Mouse (Mus musculus): ENCODE measurements at regions not wholly inside any gene's neighbourhood (a gene's known extent, or its start where the extent isn't known, plus 50 kb on each side); places are given as distances from the start of the nearest gene placed in this dataset.

- Histone ChIP-seq H3K36me3 (ENCODE audit: control insufficient read depth, insufficient read depth, low read length) (no peaks in the 10 kb centered on the region), H3K27me3 (ENCODE audit: control insufficient read depth, insufficient read depth, low read length) (no peaks in the 10 kb centered on the region), H3K4me2 (ENCODE audit: low read depth, low read length, severe bottlenecking) (no peak overlapping the region), H3K9me3 (ENCODE audit: control insufficient read depth, low read length) (no peaks in the 10 kb centered on the region), H3K4me1 (replicated peaks; ENCODE audit: control insufficient read depth, insufficient read depth, low read length) (no peaks in the 10 kb centered on the region), H3K27ac (ENCODE audit: low read depth, low read length) (no peak overlapping the region), H3K9ac (ENCODE audit: low read length) (no peak overlapping the region), H3K4me3 (ENCODE audit: low read depth, low read length) (no peak overlapping the region)
- 92% methylated on average over 3 of the region's 3 CpGs for WGBS
- no peak for ATAC-seq (replicated peaks; ENCODE audit: low FRiP score)
- DNase-seq (ENCODE audit: low spot score): no peak
These were observed 139.8 kb upstream of the Rnd3 start for GRCm38 (mm10) chr2:51288678-51289077.

GRCm38 (mm10) chr2:51285632-51286031 lies 136.7 kb upstream of the Rnd3 start:
- Histone ChIP-seq H3K9me3 (ENCODE audit: control insufficient read depth, low read length) (no peaks in the 10 kb centered on the region), H3K27ac (ENCODE audit: low read depth, low read length) (no peak overlapping the region), H3K36me3 (ENCODE audit: control insufficient read depth, insufficient read depth, low read length) (no peaks in the 10 kb centered on the region), H3K9ac (ENCODE audit: low read length) (no peak overlapping the region), H3K4me3 (ENCODE audit: low read depth, low read length) (no peak overlapping the region), H3K27me3 (ENCODE audit: control insufficient read depth, insufficient read depth, low read length) (no peaks in the 10 kb centered on the region), H3K4me1 (replicated peaks; ENCODE audit: control insufficient read depth, insufficient read depth, low read length) (no peaks in the 10 kb centered on the region), H3K4me2 (ENCODE audit: low read depth, low read length, severe bottlenecking) (no peak overlapping the region)
- WGBS: 76% methylated on average over 1 of the region's 1 CpGs
- DNase-seq (ENCODE audit: low spot score) (no peak), ATAC-seq (replicated peaks; ENCODE audit: low FRiP score) (no peak)

- H3K9ac ChIP-seq (ENCODE audit: low read length): no peak overlapping the region
- DNase-seq (ENCODE audit: low spot score): no peak
- H3K4me2 ChIP-seq (ENCODE audit: low read depth, low read length, severe bottlenecking): no peak overlapping the region
- no peak overlapping the region for H3K4me3 ChIP-seq (ENCODE audit: low read depth, low read length)
- 58% methylated on average over 4 of the region's 4 CpGs for WGBS
- H3K4me1 ChIP-seq (replicated peaks; ENCODE audit: control insufficient read depth, insufficient read depth, low read length): no peaks in the 10 kb centered on the region
- no peaks in the 10 kb centered on the region for H3K36me3 ChIP-seq (ENCODE audit: control insufficient read depth, insufficient read depth, low read length)
- no peaks in the 10 kb centered on the region for H3K9me3 ChIP-seq (ENCODE audit: control insufficient read depth, low read length)
- H3K27ac ChIP-seq (ENCODE audit: low read depth, low read length): no peak overlapping the region
- no peaks in the 10 kb centered on the region for H3K27me3 ChIP-seq (ENCODE audit: control insufficient read depth, insufficient read depth, low read length)
- peak; percentile 55; the same call in 1 of the 2 replicates for ATAC-seq (replicated peaks; ENCODE audit: low FRiP score)
These were observed 135.9 kb upstream of the Rnd3 start for GRCm38 (mm10) chr2:51284781-51285225.

GRCm38 (mm10) chr2:51279396-51280045 lies 130.6 kb upstream of the Rnd3 start:
- H3K27me3 ChIP-seq (ENCODE audit: control insufficient read depth, insufficient read depth, low read length): no peaks in the 10 kb centered on the region
- no peak overlapping the region for H3K9ac ChIP-seq (ENCODE audit: low read length)
- ATAC-seq (replicated peaks; ENCODE audit: low FRiP score) (no peak), DNase-seq (ENCODE audit: low spot score) (no peak)
- H3K9me3 ChIP-seq (ENCODE audit: control insufficient read depth, low read length): no peaks in the 10 kb centered on the region
- H3K4me3 ChIP-seq (ENCODE audit: low read depth, low read length): no peak overlapping the region
- H3K36me3 ChIP-seq (ENCODE audit: control insufficient read depth, insufficient read depth, low read length): no peaks in the 10 kb centered on the region
- no peak overlapping the region for H3K27ac ChIP-seq (ENCODE audit: low read depth, low read length)
- WGBS: 83% methylated on average over 5 of the region's 5 CpGs
- no peak overlapping the region for H3K4me2 ChIP-seq (ENCODE audit: low read depth, low read length, severe bottlenecking)
- no peaks in the 10 kb centered on the region for H3K4me1 ChIP-seq (replicated peaks; ENCODE audit: control insufficient read depth, insufficient read depth, low read length)

GRCm38 (mm10) chr2:51278824-51279223 lies 129.9 kb upstream of the Rnd3 start:
- Histone ChIP-seq H3K27me3 (ENCODE audit: control insufficient read depth, insufficient read depth, low read length) (no peaks in the 10 kb centered on the region), H3K9ac (ENCODE audit: low read length) (no peak overlapping the region), H3K4me2 (ENCODE audit: low read depth, low read length, severe bottlenecking) (no peak overlapping the region), H3K9me3 (ENCODE audit: control insufficient read depth, low read length) (no peaks in the 10 kb centered on the region), H3K4me1 (replicated peaks; ENCODE audit: control insufficient read depth, insufficient read depth, low read length) (no peaks in the 10 kb centered on the region), H3K4me3 (ENCODE audit: low read depth, low read length) (no peak overlapping the region), H3K36me3 (ENCODE audit: control insufficient read depth, insufficient read depth, low read length) (no peaks in the 10 kb centered on the region), H3K27ac (ENCODE audit: low read depth, low read length) (no peak overlapping the region)
- WGBS: 87% methylated on average over 1 of the region's 1 CpGs
- ATAC-seq (replicated peaks; ENCODE audit: low FRiP score): no peak
- no peak for DNase-seq (ENCODE audit: low spot score)

GRCm38 (mm10) chr2:51278356-51278755 lies 129.4 kb upstream of the Rnd3 start:
- Histone ChIP-seq H3K4me3 (ENCODE audit: low read depth, low read length) (no peak overlapping the region), H3K36me3 (ENCODE audit: control insufficient read depth, insufficient read depth, low read length) (no peaks in the 10 kb centered on the region), H3K27ac (ENCODE audit: low read depth, low read length) (no peak overlapping the region), H3K9me3 (ENCODE audit: control insufficient read depth, low read length) (no peaks in the 10 kb centered on the region), H3K27me3 (ENCODE audit: control insufficient read depth, insufficient read depth, low read length) (no peaks in the 10 kb centered on the region), H3K4me1 (replicated peaks; ENCODE audit: control insufficient read depth, insufficient read depth, low read length) (no peaks in the 10 kb centered on the region), H3K4me2 (ENCODE audit: low read depth, low read length, severe bottlenecking) (no peak overlapping the region), H3K9ac (ENCODE audit: low read length) (no peak overlapping the region)
- no peak for ATAC-seq (replicated peaks; ENCODE audit: low FRiP score)
- WGBS: 89% methylated on average over 4 of the region's 4 CpGs
- no peak for DNase-seq (ENCODE audit: low spot score)

GRCm38 (mm10) chr2:51276591-51276990 lies 127.7 kb upstream of the Rnd3 start:
- Histone ChIP-seq H3K9ac (ENCODE audit: low read length) (no peak overlapping the region), H3K27me3 (ENCODE audit: control insufficient read depth, insufficient read depth, low read length) (no peaks in the 10 kb centered on the region), H3K4me3 (ENCODE audit: low read depth, low read length) (no peak overlapping the region), H3K27ac (ENCODE audit: low read depth, low read length) (no peak overlapping the region), H3K4me2 (ENCODE audit: low read depth, low read length, severe bottlenecking) (no peak overlapping the region), H3K4me1 (replicated peaks; ENCODE audit: control insufficient read depth, insufficient read depth, low read length) (no peaks in the 10 kb centered on the region), H3K9me3 (ENCODE audit: control insufficient read depth, low read length) (no peaks in the 10 kb centered on the region), H3K36me3 (ENCODE audit: control insufficient read depth, insufficient read depth, low read length) (no peaks in the 10 kb centered on the region)
- no peak for ATAC-seq (replicated peaks; ENCODE audit: low FRiP score)
- no peak for DNase-seq (ENCODE audit: low spot score)
- 89% methylated on average over 2 of the region's 2 CpGs for WGBS

GRCm38 (mm10) chr2:51273300-51273699 lies 124.4 kb upstream of the Rnd3 start:
- no peak overlapping the region for H3K4me2 ChIP-seq (ENCODE audit: low read depth, low read length, severe bottlenecking)
- no peak overlapping the region for H3K9ac ChIP-seq (ENCODE audit: low read length)
- DNase-seq (ENCODE audit: low spot score): no peak
- no peaks in the 10 kb centered on the region for H3K9me3 ChIP-seq (ENCODE audit: control insufficient read depth, low read length)
- no peaks in the 10 kb centered on the region for H3K4me1 ChIP-seq (replicated peaks; ENCODE audit: control insufficient read depth, insufficient read depth, low read length)
- no peaks in the 10 kb centered on the region for H3K27me3 ChIP-seq (ENCODE audit: control insufficient read depth, insufficient read depth, low read length)
- H3K27ac ChIP-seq (ENCODE audit: low read depth, low read length): no peak overlapping the region
- no peak for ATAC-seq (replicated peaks; ENCODE audit: low FRiP score)
- WGBS: 88% methylated on average over 5 of the region's 5 CpGs
- no peak overlapping the region for H3K4me3 ChIP-seq (ENCODE audit: low read depth, low read length)
- no peaks in the 10 kb centered on the region for H3K36me3 ChIP-seq (ENCODE audit: control insufficient read depth, insufficient read depth, low read length)

- no peak overlapping the region for H3K9ac ChIP-seq (ENCODE audit: low read length)
- H3K4me1 ChIP-seq (replicated peaks; ENCODE audit: control insufficient read depth, insufficient read depth, low read length): no peaks in the 10 kb centered on the region
- no peaks in the 10 kb centered on the region for H3K36me3 ChIP-seq (ENCODE audit: control insufficient read depth, insufficient read depth, low read length)
- H3K4me2 ChIP-seq (ENCODE audit: low read depth, low read length, severe bottlenecking): no peak overlapping the region
- no peaks in the 10 kb centered on the region for H3K9me3 ChIP-seq (ENCODE audit: control insufficient read depth, low read length)
- no peak overlapping the region for H3K4me3 ChIP-seq (ENCODE audit: low read depth, low read length)
- no peak for DNase-seq (ENCODE audit: low spot score)
- H3K27ac ChIP-seq (ENCODE audit: low read depth, low read length): no peak overlapping the region
- WGBS: 75% methylated on average over 2 of the region's 2 CpGs
- ATAC-seq (replicated peaks; ENCODE audit: low FRiP score): no peak
- H3K27me3 ChIP-seq (ENCODE audit: control insufficient read depth, insufficient read depth, low read length): no peaks in the 10 kb centered on the region
These were observed 119.6 kb upstream of the Rnd3 start for GRCm38 (mm10) chr2:51268532-51268931.
